Mouse (Mus musculus): Measurements from ENCODE around the gene Tmie.

- TF ChIP-seq POLR2A (IDR thresholded peaks at IDR 0.05; ENCODE audit: insufficient read depth, low read length) (no peak), EP300 (IDR thresholded peaks at IDR 0.05; ENCODE audit: insufficient read depth, low read depth, low read length) (no peak), CTCF (IDR thresholded peaks at IDR 0.05; ENCODE audit: low read depth, low read length) (no peak)
Observed at GRCm38 (mm10) chr9:110858523-110858922, 21.4 kb downstream of the Tmie start.

Measured in ES-Bruce4 (cell line).